18 mouse cellular contexts compared by ENCODE assay signal in the genomic region with DNA sequence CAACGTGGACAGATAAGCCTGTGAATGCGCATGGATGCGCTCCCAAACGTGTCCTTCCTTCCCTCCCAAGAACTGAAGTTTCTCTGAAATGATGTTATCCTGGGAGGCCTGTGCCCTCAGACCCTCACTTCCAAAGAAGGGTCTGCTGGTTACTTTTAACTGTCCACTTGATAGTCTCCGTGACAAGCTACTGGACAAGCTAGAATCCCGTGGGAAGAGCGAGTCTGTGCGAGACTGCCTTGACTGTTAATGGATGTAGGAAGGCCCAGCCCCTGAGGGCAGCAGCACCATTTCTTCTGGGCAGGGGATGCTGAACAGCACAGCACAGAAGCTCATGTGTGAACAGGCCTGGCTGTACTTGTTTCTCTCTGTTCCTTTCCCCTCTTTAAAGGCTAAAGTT.
"Had no signal": no experiment of that assay in that cellular context is flagged by ENCODE, and none has a peak within 500 bp of the region (broad histone marks: within the 10 kb centered on the region; RNA-seq: fewer than 3 reads in every experiment).

No protein-coding gene starts in this region.

- H3K27ac ChIP-seq: kidney, postnatal 0 days; limb, embryonic 12.5 days; liver, embryonic 15.5 days; midbrain, embryonic 12.5 days; neural tube, embryonic 13.5 days had no signal

- H3K9ac ChIP-seq: limb, embryonic 12.5 days; liver, embryonic 15.5 days; midbrain, embryonic 12.5 days; neural tube, embryonic 13.5 days had no signal

- H3K27me3 ChIP-seq: limb, embryonic 12.5 days; liver, embryonic 15.5 days; midbrain, embryonic 12.5 days; neural tube, embryonic 13.5 days had no signal

- ATAC-seq: lung, postnatal 0 days; midbrain, embryonic 16.5 days had no signal

- H3K4me1 ChIP-seq: liver, embryonic 15.5 days; midbrain, embryonic 12.5 days had no signal

- H3K4me2 ChIP-seq: limb, embryonic 12.5 days; liver, embryonic 11.5 days; liver, embryonic 15.5 days; midbrain, embryonic 12.5 days; neural tube, embryonic 13.5 days had no signal

- H3K9me3 ChIP-seq: limb, embryonic 12.5 days; liver, embryonic 15.5 days; midbrain, embryonic 12.5 days; neural tube, embryonic 13.5 days had no signal

- DNase-seq: kidney, adult 11 months; kidney, adult 9 months; kidney, postnatal 36 days; layer of hippocampus, adult 9-11 months; layer of hippocampus, postnatal 36 days; lung, postnatal 4 days; retina, postnatal 1 day; right cerebral cortex, postnatal 4 days; spleen, adult 18-20 months; thymus, postnatal 36 days had no signal

- H3K4me3 ChIP-seq: limb, embryonic 12.5 days; liver, embryonic 15.5 days; midbrain, embryonic 12.5 days; neural tube, embryonic 13.5 days had no signal
